Mouse (Mus musculus): ENCODE measurements around the gene Gm21969.

DNA sequence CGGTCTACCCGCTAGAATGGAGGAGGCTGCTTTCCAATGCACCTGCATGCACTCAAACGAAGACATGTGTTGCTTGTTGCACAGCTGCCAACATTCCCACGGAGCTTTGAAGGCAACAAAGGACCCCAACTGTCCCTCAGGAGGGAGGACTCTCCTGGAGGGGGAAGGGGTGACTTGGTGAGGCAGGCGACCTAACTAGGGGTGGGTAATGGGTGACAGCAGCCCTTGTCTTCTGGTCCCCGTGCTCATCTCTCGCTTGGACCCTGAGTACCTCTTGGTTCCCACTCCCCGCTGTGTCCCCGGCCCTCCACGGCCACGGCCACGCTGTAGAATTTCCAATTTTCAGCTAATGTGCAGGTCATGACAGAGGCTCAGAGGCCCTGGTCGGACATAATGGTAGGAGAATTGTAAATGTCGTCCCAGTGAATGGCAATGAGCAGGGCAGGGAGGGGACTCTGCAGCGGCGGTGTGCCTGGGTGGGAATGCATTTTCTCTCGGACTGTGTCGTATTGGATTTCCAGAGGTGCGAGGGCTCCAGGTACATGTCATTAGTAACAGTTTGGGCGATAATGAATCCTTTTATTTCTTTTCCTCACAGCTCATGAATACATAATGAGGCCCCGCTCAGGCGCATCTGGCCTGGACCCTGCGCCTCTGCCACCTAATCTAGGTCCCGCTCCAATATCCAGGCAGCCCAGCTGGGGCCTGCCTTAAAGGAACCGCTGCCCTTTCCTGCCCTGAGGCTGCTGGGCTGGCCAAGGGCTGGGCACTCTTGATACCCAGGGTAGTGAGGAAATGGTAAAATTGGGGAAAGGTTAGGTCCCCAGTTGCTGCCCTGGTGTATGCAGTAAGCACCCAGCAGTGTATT lies 107.7 kb downstream of the Gm21969 start:
- TF ChIP-seq CTCF (IDR thresholded peaks at IDR 0.05; ENCODE audit: low read depth, low read length): no peak
- TF ChIP-seq POLR2AphosphoS5 (IDR thresholded peaks at IDR 0.05; ENCODE audit: insufficient replicate concordance, low read depth, low read length): no peak
- no peak for TF ChIP-seq GATA1 (IDR thresholded peaks at IDR 0.05; ENCODE audit: borderline replicate concordance, low read length)
- TF ChIP-seq GATA2 (IDR thresholded peaks at IDR 0.05; ENCODE audit: borderline replicate concordance, low read depth, low read length): no peak
- no peak for TF ChIP-seq TAL1 (conservative IDR thresholded peaks at IDR 0.05; ENCODE audit: low read depth, low read length)

Measured in G1E (cell line).